Mouse (Mus musculus): ENCODE measurements at regions not wholly inside any gene's neighbourhood (a gene's known extent, or its start where the extent isn't known, plus 50 kb on each side); places are given as distances from the start of the nearest gene placed in this dataset.
A peak's percentile ranks its signal among the peaks of the same experiment; 100 is the strongest.

- no peak for DNase-seq (ENCODE audit: low spot score in 2 of 2)
Measured at GRCm38 (mm10) chrX:97434327-97434726, 57.3 kb upstream of the Eda2r start.

- DNase-seq (ENCODE audit: low spot score in 2 of 2) = peak; percentile 8 to 33
Measured at GRCm38 (mm10) chrX:97431391-97431803, 54.4 kb upstream of the Eda2r start.

Measured in gastrocnemius, adult 8-10 months (tissue).